Mouse (Mus musculus) hindbrain, postnatal 0 days (tissue): ENCODE data around the gene Gm45233. TPM values are rescaled to one million over a fixed set of nuclear protein-coding genes. Genes with fewer than 3 reads are reported as not detected.

Source experiments
- ATAC-seq: fragments of 200-750 bp; cut with Nextera tagmentation; 2 replicates; pipeline ENCODE4 v1.8.0; 2017; ENCODE audit warnings: mild to moderate bottlenecking, moderate TSS enrichment, moderate library complexity
- DNase-seq: peaks from one replicate; pipeline ENCODE4 v3.0.0-alpha.2; 2015; ENCODE audit warnings: low spot score
- H3K27ac ChIP-seq: fragments of 300-500 bp; sonication (generic); 2 replicates; pipeline ENCODE4 v1.5.1; 2014; ENCODE audit warnings: mild to moderate bottlenecking
- H3K27me3 ChIP-seq: fragments of 300-500 bp; sonication (generic); 2 replicates; pipeline ENCODE4 v1.6.1; 2014; ENCODE audit warnings: low read length, mixed read lengths; ENCODE audit not compliant: insufficient read depth
- H3K36me3 ChIP-seq: fragments of 300-500 bp; sonication (generic); 2 replicates; pipeline ENCODE4 v1.6.1; 2014; ENCODE audit warnings: low read length, mixed read lengths; ENCODE audit not compliant: insufficient read depth
- H3K4me1 ChIP-seq: fragments of 300-500 bp; sonication (generic); 2 replicates; pipeline ENCODE4 v1.6.1; 2014; ENCODE audit warnings: antibody characterized with exemption, low read length, mixed read lengths; ENCODE audit not compliant: insufficient read depth
- H3K4me2 ChIP-seq: fragments of 300-500 bp; sonication (generic); 2 replicates; pipeline ENCODE4 v1.6.1; 2014; ENCODE audit warnings: low read depth, mild to moderate bottlenecking, low read length, moderate library complexity, mixed read lengths
- H3K4me3 ChIP-seq: fragments of 300-500 bp; sonication (generic); 2 replicates; pipeline ENCODE4 v1.5.1; 2014; ENCODE audit warnings: low read length
- H3K9ac ChIP-seq: fragments of 300-500 bp; sonication (generic); replicated peaks from 2 replicates; pipeline ENCODE4 v1.6.1; 2014; ENCODE audit warnings: mild to moderate bottlenecking, low read length, moderate library complexity, mixed read lengths
- H3K9me3 ChIP-seq: fragments of 300-500 bp; sonication (generic); 2 replicates; pipeline ENCODE4 v1.6.1; 2016; ENCODE audit warnings: low read length, mixed read lengths
- CTCF ChIP-seq: IDR thresholded peaks from 2 replicates; pipeline ENCODE4 v1.5.1; 2016; ENCODE audit warnings: antibody characterized with exemption, control low read depth, low read depth
- WGBS: fragments of 180-500 bp; shearing (Covaris S2); extraction: QIAGEN DNeasy Blood & Tissue Kit; methylation state at CpG from one replicate; pipeline ENCODE4 v1.1.7; 2014; 5-methylcytosine and 5-hydroxymethylcytosine counted together
- polyA plus RNA-seq: library from polyadenylated mRNA; unstranded; fragments of >200 nt; fragmentation: Nextera tagmentation; extraction: Ambion mirVana; gene quantifications from 2 replicates; pipeline ENCODE4 v1.2.1, GENCODE M21; 2015
- total RNA-seq: library from RNA; depleted of rRNA; stranded (reverse); fragments of >200 nt; gene quantifications from 2 replicates; pipeline ENCODE4 v1.2.3, GENCODE M21; 2014

The Gm45233 gene
- total and polyA plus RNA-seq, 2 experiments from 2014 or later: 0.43 to 2.6 TPM

DNA sequence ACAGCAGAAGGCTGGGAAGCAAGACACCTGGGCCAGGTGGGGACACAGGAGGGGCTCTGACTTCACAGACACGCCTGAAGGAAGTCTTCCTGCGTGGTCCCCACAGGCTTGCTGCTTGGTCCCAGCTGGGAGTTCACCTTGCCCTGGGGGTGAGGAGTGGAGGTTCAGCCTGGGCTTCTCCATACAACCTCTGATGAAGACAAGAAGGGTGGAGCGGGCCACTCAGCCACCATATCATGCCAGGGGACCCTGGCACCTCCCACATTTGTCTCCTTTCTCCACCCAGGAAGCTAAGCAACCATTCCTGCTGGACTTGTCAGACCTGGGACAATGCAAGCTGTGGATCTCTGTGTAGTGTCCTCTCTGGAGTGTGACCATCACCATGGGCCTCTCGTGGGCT, 18.9 kb downstream of the Gm45233 start, which contains the start of gene Vsig10l:
Vsig10l (plus strand) TSS at position 301 of the 400 bp plus-strand sequence.
- no peak for TF ChIP-seq CTCF
- no peak within 1 kb of the TSS for H3K27ac ChIP-seq

DNA sequence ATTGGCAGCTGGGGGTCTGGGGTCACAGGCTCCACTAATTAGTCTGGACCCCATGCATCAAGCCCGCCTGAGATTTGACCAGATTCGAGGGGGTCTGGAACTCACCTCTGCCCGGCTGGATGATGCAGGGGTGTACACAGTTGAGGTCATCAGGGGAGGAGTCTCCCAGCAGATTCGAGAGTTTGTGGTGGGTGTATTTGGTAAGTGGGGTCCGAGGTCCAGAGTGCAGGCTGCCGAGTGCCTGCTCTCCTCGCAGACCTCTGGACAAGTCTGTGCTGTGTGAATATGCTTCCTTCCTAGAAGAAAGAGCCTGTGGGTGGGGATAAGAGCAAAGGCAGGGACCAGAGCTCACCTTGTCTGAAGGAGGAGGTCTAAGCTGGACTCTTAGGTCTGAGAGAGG, 20.0 kb downstream of the Gm45233 start:
- no peak overlapping the region for H3K27ac ChIP-seq
- no peaks in the 10 kb centered on the region for H3K36me3 ChIP-seq
- H3K4me1 ChIP-seq: 0 out of 2 replicates have a peak, but pooled peaks cover 4% of the 10 kb centered on the region
- H3K4me3 ChIP-seq: no peak overlapping the region
- DNase-seq (no peak), ATAC-seq (no peak)
- no peaks in the 10 kb centered on the region for H3K27me3 ChIP-seq
- TF ChIP-seq CTCF: no peak
- H3K9ac ChIP-seq: no peak overlapping the region
- 89% methylated on average over 7 of the region's 7 CpGs for WGBS
- no peak overlapping the region for H3K4me2 ChIP-seq
- no peaks in the 10 kb centered on the region for H3K9me3 ChIP-seq

More for the DNA sequence above, 18.9 kb downstream of the Gm45233 start, which contains the start of gene Vsig10l:
- WGBS: 63% methylated on average over 4 of the region's 4 CpGs
- Histone ChIP-seq H3K4me3 (no peak within 1 kb of the TSS), H3K4me2 (no peak within 1 kb of the TSS), H3K27me3 (no peaks in the 10 kb centered on the region), H3K36me3 (no peaks in the 10 kb centered on the region), H3K4me1 (0 out of 2 replicates have a peak, but pooled peaks cover 4% of the 10 kb centered on the region), H3K9ac (no peak within 1 kb of the TSS), H3K9me3 (no peaks in the 10 kb centered on the region)
- DNase-seq (no peak), ATAC-seq (no peak)

GRCm38 (mm10) chr7:43464864-43465343, 21.0 kb downstream of the Gm45233 start:
- Histone ChIP-seq H3K27me3 (no peaks in the 10 kb centered on the region), H3K27ac (peak overlapping the region; percentile 62; the same call in 1 of the 2 replicates), H3K9ac (peak overlapping the region; percentile 47), H3K36me3 (no peaks in the 10 kb centered on the region), H3K4me3 (peak overlapping the region; percentile 35), H3K9me3 (no peaks in the 10 kb centered on the region), H3K4me1 (0 out of 2 replicates have a peak, but pooled peaks cover 4% of the 10 kb centered on the region), H3K4me2 (peak overlapping the region; percentile 59)
- DNase-seq: peak; percentile 70
- 8% methylated on average over 35 of the region's 35 CpGs for WGBS
- peak; percentile 11; the same call in 1 of the 2 replicates for ATAC-seq
- TF ChIP-seq CTCF: peak; percentile 39

GRCm38 (mm10) chr7:43465344-43466098, 21.6 kb downstream of the Gm45233 start:
- H3K27me3 ChIP-seq: no peaks in the 10 kb centered on the region
- peak overlapping the region; percentile 62; the same call in 1 of the 2 replicates for H3K27ac ChIP-seq
- H3K4me2 ChIP-seq: peak overlapping the region; percentile 59
- peak; percentile 2; the same call in 1 of the 2 replicates for TF ChIP-seq CTCF
- peak; percentile 85 for ATAC-seq
- WGBS: under 1% methylated on average over 33 of the region's 33 CpGs
- H3K4me1 ChIP-seq: 0 out of 2 replicates have a peak, but pooled peaks cover 4% of the 10 kb centered on the region
- peak; percentile 92 for DNase-seq
- H3K36me3 ChIP-seq: no peaks in the 10 kb centered on the region
- peak overlapping the region; percentile 35 for H3K4me3 ChIP-seq
- H3K9ac ChIP-seq: peak overlapping the region; percentile 47
- no peaks in the 10 kb centered on the region for H3K9me3 ChIP-seq

DNA sequence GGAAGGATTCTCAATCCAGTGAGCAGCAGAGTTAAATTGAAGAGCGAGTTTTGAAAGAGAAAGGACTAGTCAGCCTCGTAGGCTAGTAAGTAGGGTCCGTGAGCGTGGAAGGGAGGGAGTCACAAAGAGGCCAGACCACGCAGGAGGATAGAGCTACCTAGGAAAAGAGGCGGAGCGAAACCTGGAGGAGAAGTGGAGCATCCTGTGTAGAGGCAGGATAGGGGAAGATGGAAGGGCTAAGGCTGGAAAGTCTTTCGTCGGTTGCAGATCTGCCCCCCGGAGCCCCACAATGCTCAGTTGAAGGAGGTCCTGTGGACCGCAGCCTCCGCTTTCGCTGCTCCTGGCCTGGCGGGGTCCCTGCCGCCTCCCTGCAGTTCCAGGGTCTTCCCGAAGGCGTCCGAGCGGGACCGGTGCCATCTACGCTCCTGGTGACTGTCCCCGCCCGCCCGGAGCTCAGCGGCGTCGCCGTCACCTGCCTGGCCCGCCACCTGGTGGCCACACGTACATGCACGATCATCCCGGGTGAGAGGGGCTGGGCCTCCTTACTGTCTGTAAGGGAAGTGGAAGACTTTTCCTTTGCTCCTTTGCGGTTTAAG, 22.3 kb downstream of the Gm45233 start:
- ATAC-seq (peak; percentile 73), DNase-seq (peak; percentile 92)
- H3K9ac ChIP-seq: peak overlapping the region; percentile 47
- H3K4me1 ChIP-seq: 0 out of 2 replicates have a peak, but pooled peaks cover 4% of the 10 kb centered on the region
- H3K27ac ChIP-seq: peak overlapping the region; percentile 62; the same call in 1 of the 2 replicates
- peak overlapping the region; percentile 35 for H3K4me3 ChIP-seq
- no peaks in the 10 kb centered on the region for H3K36me3 ChIP-seq
- peak; percentile 95 for TF ChIP-seq CTCF
- H3K27me3 ChIP-seq: no peaks in the 10 kb centered on the region
- H3K9me3 ChIP-seq: no peaks in the 10 kb centered on the region
- under 1% methylated on average over 33 of the region's 33 CpGs for WGBS
- peak overlapping the region; percentile 59 for H3K4me2 ChIP-seq

- H3K4me1 ChIP-seq: 0 out of 2 replicates have a peak, but pooled peaks cover under 1% of the 10 kb centered on the region
- no peaks in the 10 kb centered on the region for H3K27me3 ChIP-seq
- no peak overlapping the region for H3K4me2 ChIP-seq
- H3K9ac ChIP-seq: no peak overlapping the region
- 44% methylated on average over 8 of the region's 8 CpGs for WGBS
- peak; percentile 55 for DNase-seq
- TF ChIP-seq CTCF: peak; percentile 70
- no peaks in the 10 kb centered on the region for H3K9me3 ChIP-seq
- H3K4me3 ChIP-seq: no peak overlapping the region
- H3K36me3 ChIP-seq: 0 out of 2 replicates have a peak, but pooled peaks cover 2% of the 10 kb centered on the region
- ATAC-seq: no peak
- no peak overlapping the region for H3K27ac ChIP-seq
Observed at GRCm38 (mm10) chr7:43470373-43470772, 26.4 kb downstream of the Gm45233 start.
